Mouse (Mus musculus): Measurements from ENCODE around the gene Tstd3. TPM values are rescaled to one million over a fixed set of nuclear protein-coding genes. Genes with fewer than 3 reads are reported as not detected.

Gene Tstd3
- polyA plus RNA-seq, 1 experiment from 2014 or later, result 12.9 TPM

DNA sequence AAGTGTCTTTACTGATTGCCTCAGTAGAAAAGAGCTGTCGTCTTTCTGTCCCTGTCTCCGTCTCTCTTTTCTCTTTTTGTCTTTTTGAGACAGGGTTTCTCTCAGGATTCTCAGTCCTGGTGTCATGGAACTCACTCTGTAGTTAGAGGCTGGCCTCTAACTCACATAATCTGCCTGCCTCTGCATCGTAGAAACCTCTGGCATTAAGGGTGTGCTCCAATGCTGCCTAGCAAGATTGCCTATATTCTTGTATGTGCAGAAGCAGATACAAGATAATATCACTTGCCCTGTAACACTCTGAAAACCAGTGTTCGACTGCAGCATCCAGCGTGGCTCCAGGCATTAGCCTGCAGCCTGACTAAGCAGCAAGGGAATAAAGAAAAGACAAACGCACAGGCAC, 21.9 kb upstream of the Tstd3 start:
- Histone ChIP-seq H3K27me3 (ENCODE audit: control insufficient read depth, insufficient read depth, low read depth, low read length) (no peaks in the 10 kb centered on the region), H3K9me3 (replicated peaks; ENCODE audit: control insufficient read depth, low read length) (no peaks in the 10 kb centered on the region), H3K4me3 (ENCODE audit: low read depth, low read length) (no peak overlapping the region), H3K27ac (ENCODE audit: low read length) (no peak overlapping the region), H3K9ac (ENCODE audit: low read depth, low read length) (no peak overlapping the region), H3K36me3 (ENCODE audit: control insufficient read depth, insufficient read depth) (peaks cover 44% of the 10 kb centered on the region), H3K4me1 (ENCODE audit: control insufficient read depth, low read depth, low read length) (peaks cover 2% of the 10 kb centered on the region), H3K4me2 (ENCODE audit: low read depth, low read length) (no peak overlapping the region)
- 0 out of 2 replicates have a peak, but pooled peaks have one; percentile 30 for ATAC-seq (ENCODE audit: low read depth)
- WGBS (ENCODE audit: insufficient replicate concordance), result 64% methylated on average over 6 of the region's 6 CpGs

DNA sequence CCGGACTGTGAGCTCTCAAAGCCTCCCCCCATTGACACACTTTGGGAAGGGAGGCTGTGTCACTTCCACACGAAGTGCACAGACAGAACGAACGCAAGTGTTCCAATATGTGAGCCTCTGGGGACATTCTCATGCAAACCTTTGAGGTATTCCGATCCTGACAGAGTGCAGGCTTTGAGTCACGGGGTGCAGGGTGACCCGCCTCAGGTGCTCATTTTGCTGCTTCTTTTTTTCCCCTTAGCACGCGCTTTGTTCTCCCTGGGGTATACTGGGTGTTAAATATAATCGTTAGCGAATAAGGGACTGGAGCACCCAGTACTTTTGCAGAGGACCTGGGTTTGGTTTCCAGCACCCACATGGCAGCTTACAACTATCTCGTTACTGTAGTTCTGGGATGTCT, 19.3 kb upstream of the Tstd3 start:
- Histone ChIP-seq H3K27ac (ENCODE audit: low read length) (no peak overlapping the region), H3K27me3 (ENCODE audit: control insufficient read depth, insufficient read depth, low read depth, low read length) (no peaks in the 10 kb centered on the region), H3K4me3 (ENCODE audit: low read depth, low read length) (no peak overlapping the region), H3K4me1 (ENCODE audit: control insufficient read depth, low read depth, low read length) (peaks cover 21% of the 10 kb centered on the region), H3K9me3 (replicated peaks; ENCODE audit: control insufficient read depth, low read length) (no peaks in the 10 kb centered on the region), H3K36me3 (ENCODE audit: control insufficient read depth, insufficient read depth) (peaks cover 54% of the 10 kb centered on the region), H3K4me2 (ENCODE audit: low read depth, low read length) (no peak overlapping the region), H3K9ac (ENCODE audit: low read depth, low read length) (no peak overlapping the region)
- 88% methylated on average over 12 of the region's 12 CpGs for WGBS (ENCODE audit: insufficient replicate concordance)
- ATAC-seq (ENCODE audit: low read depth), result no peak

DNA sequence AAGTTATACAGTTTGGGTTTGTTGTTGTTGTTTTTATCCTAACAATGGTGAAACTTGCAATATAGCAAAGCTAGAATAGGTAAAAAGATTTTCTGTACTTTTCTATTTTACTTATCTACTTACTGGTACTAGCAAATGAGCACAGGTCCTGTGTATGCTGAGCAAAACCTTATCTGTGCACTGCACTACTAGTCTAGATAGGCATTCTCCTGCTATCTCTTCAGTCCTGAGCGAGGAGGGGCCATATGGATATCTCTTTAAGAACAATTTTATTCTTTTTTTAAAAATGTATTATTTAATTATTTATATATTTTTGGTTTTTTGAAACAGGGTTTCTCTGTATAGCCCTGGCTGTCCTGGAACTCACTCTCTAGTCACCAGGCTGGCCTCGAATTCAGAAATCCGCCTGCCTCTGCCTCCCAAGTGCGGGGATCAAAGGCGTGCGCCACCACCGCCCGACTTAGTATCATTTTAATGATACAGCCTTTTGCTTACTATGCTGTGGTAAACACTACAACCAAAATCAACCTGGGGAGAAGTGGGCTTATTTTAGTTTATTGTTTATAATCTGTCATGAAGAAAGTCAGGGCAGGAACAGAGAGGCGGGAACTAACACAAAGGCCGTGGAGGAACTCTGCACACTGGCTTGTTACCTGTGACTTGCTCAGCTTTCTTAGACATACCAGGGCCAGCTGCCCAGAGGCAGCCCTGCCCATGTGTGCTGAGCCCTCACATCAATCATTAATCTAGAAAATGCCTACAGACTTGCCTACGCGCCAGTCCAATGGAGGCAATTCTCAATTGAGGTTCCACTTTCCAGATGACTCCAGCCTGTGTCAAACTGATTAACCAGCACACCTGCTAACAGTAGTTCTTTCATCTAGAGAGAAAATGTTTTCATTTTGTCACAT, 14.1 kb upstream of the Tstd3 start:
- Histone ChIP-seq H3K4me2 (ENCODE audit: low read depth, low read length) (peak overlapping the region; percentile 54), H3K27me3 (ENCODE audit: control insufficient read depth, insufficient read depth, low read depth, low read length) (no peaks in the 10 kb centered on the region), H3K4me3 (ENCODE audit: low read depth, low read length) (peak overlapping the region; percentile 14; the same call in 1 of the 2 replicates), H3K9ac (ENCODE audit: low read depth, low read length) (peak overlapping the region; percentile 32), H3K27ac (ENCODE audit: low read length) (peak overlapping the region; percentile 93), H3K9me3 (replicated peaks; ENCODE audit: control insufficient read depth, low read length) (no peaks in the 10 kb centered on the region), H3K36me3 (ENCODE audit: control insufficient read depth, insufficient read depth) (peaks cover 38% of the 10 kb centered on the region), H3K4me1 (ENCODE audit: control insufficient read depth, low read depth, low read length) (peaks cover 44% of the 10 kb centered on the region)
- WGBS (ENCODE audit: insufficient replicate concordance), result 33% methylated on average over 12 of the region's 12 CpGs
- peak; percentile 86 for ATAC-seq (ENCODE audit: low read depth)

DNA sequence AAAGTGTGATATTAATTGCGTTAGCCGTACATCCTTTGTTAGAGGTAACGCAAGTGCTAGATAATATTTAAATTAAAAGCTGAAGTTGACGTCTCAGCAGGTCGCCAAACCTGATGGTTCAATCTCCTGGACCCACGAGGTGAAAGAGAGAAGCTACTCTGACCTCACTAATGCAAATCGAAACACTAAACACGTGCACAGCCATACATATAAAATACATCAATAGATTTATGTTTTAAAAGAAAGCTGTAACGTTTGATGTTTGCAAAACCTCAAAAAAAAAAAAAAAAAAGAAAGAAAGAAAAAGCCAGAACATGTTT, 9.9 kb upstream of the Tstd3 start:
- Histone ChIP-seq H3K4me2 (ENCODE audit: low read depth, low read length) (peak overlapping the region; percentile 95), H3K27me3 (ENCODE audit: control insufficient read depth, insufficient read depth, low read depth, low read length) (no peaks in the 10 kb centered on the region), H3K36me3 (ENCODE audit: control insufficient read depth, insufficient read depth) (peaks cover 3% of the 10 kb centered on the region), H3K4me1 (ENCODE audit: control insufficient read depth, low read depth, low read length) (peaks cover 36% of the 10 kb centered on the region), H3K27ac (ENCODE audit: low read length) (peak overlapping the region; percentile 92), H3K9ac (ENCODE audit: low read depth, low read length) (peak overlapping the region; percentile 99), H3K9me3 (replicated peaks; ENCODE audit: control insufficient read depth, low read length) (no peaks in the 10 kb centered on the region), H3K4me3 (ENCODE audit: low read depth, low read length) (peak overlapping the region; percentile 96)
- ATAC-seq (ENCODE audit: low read depth), result no peak
- under 1% methylated on average over 9 of the region's 9 CpGs for WGBS (ENCODE audit: insufficient replicate concordance)

DNA sequence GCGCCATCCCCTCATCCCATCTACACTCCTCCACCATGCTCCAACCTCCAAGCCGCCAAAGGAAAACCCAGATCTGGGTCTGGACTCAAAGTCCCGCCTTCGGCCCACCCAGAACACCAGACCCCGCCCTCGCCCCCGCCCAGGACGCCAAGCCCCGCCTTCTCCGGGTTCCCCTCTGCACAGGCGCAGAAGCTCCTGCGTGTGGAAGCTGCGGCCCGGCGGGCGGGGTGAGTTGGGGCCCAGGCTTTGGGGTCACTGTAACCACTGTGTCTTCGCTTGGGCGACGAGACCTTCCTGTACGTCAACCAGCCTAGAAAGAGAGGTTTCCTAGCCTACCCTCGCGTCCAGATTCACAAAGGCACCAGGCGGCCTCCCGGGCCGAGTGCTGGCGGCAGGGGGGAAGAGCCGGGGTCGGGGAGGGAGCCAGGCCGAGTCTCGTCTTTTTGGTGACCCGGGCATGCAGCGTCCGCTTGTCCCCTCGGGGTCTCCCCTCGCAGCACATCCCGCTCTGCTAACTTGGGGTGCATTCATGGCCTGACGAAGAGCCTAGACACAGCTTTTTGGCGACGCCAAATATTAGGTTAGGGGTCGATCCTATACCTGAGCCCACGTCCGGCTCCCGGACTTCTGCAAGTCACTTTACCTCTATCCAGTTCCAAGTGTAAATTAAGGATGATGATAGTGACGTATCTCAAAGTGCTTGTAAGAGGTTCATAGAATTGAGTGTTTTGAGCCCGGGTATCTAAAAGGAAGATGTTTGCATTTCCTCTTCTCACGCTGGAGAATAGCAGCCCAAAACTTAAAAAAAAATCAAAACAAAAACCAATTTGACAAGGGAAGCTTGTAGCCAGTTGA, 9.3 kb upstream of the Tstd3 start:
- ATAC-seq (ENCODE audit: low read depth), result peak; percentile 90
- H3K27me3 ChIP-seq (ENCODE audit: control insufficient read depth, insufficient read depth, low read depth, low read length), result no peaks in the 10 kb centered on the region
- H3K27ac ChIP-seq (ENCODE audit: low read length), result peak overlapping the region; percentile 92
- peak overlapping the region; percentile 99 for H3K9ac ChIP-seq (ENCODE audit: low read depth, low read length)
- WGBS (ENCODE audit: insufficient replicate concordance), result under 1% methylated on average over 46 of the region's 46 CpGs
- peak overlapping the region; percentile 95 for H3K4me2 ChIP-seq (ENCODE audit: low read depth, low read length)
- H3K36me3 ChIP-seq (ENCODE audit: control insufficient read depth, insufficient read depth), result peaks cover 3% of the 10 kb centered on the region; the same call in 1 of the 2 replicates
- H3K4me3 ChIP-seq (ENCODE audit: low read depth, low read length), result peak overlapping the region; percentile 96
- no peaks in the 10 kb centered on the region for H3K9me3 ChIP-seq (replicated peaks; ENCODE audit: control insufficient read depth, low read length)
- peaks cover 30% of the 10 kb centered on the region for H3K4me1 ChIP-seq (ENCODE audit: control insufficient read depth, low read depth, low read length)

DNA sequence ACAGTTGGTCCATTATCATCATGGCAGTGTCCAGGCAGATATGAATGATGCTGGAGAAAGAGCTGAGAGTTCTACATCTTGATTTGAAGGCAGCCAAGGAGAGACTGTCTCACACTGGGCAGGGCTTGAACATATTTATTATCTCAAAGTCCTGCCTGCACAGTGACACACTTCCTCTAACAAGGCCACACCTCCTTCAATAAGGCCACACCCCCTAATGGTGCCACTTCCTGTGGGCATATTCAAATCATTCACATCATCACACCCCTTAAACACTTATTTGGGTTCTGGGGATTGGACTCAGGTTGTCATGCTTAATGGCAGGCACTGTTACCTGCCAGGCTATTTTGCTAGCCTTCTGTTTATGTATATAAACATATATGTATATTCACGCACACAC, 5.3 kb upstream of the Tstd3 start:
- WGBS (ENCODE audit: insufficient replicate concordance), result 87% methylated on average over 1 of the region's 1 CpGs
- no peak for ATAC-seq (ENCODE audit: low read depth)
- no peak overlapping the region for H3K4me3 ChIP-seq (ENCODE audit: low read depth, low read length)
- no peak overlapping the region for H3K4me2 ChIP-seq (ENCODE audit: low read depth, low read length)
- no peak overlapping the region for H3K27ac ChIP-seq (ENCODE audit: low read length)
- no peaks in the 10 kb centered on the region for H3K27me3 ChIP-seq (ENCODE audit: control insufficient read depth, insufficient read depth, low read depth, low read length)
- H3K4me1 ChIP-seq (ENCODE audit: control insufficient read depth, low read depth, low read length), result peaks cover 6% of the 10 kb centered on the region
- H3K9ac ChIP-seq (ENCODE audit: low read depth, low read length), result no peak overlapping the region
- no peaks in the 10 kb centered on the region for H3K36me3 ChIP-seq (ENCODE audit: control insufficient read depth, insufficient read depth)
- H3K9me3 ChIP-seq (replicated peaks; ENCODE audit: control insufficient read depth, low read length), result no peaks in the 10 kb centered on the region

DNA sequence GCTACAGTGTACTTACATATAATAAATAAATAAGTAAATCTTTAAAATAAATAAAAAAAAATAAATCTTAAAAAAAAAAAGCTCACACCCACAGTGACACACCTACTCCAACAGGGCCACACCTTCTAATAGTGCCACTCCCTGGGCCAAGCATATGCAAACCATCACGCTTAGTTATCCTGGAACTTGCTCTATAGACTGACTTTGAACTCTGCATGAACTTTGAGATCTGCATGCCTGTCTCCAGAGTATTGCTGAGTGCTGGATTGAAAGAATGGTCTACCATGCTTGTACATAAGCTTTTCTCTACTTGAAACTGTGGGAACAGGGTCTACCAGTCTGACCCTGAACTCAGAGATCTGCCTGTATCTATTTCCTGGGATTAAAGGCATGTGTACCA, 4.1 kb upstream of the Tstd3 start:
- no peaks in the 10 kb centered on the region for H3K9me3 ChIP-seq (replicated peaks; ENCODE audit: control insufficient read depth, low read length)
- 70% methylated on average over 1 of the region's 1 CpGs for WGBS (ENCODE audit: insufficient replicate concordance)
- no peak overlapping the region for H3K4me2 ChIP-seq (ENCODE audit: low read depth, low read length)
- no peak overlapping the region for H3K9ac ChIP-seq (ENCODE audit: low read depth, low read length)
- H3K4me3 ChIP-seq (ENCODE audit: low read depth, low read length), result no peak overlapping the region
- H3K27me3 ChIP-seq (ENCODE audit: control insufficient read depth, insufficient read depth, low read depth, low read length), result no peaks in the 10 kb centered on the region
- H3K27ac ChIP-seq (ENCODE audit: low read length), result no peak overlapping the region
- H3K36me3 ChIP-seq (ENCODE audit: control insufficient read depth, insufficient read depth), result no peaks in the 10 kb centered on the region
- peaks cover 8% of the 10 kb centered on the region for H3K4me1 ChIP-seq (ENCODE audit: control insufficient read depth, low read depth, low read length)
- no peak for ATAC-seq (ENCODE audit: low read depth)

DNA sequence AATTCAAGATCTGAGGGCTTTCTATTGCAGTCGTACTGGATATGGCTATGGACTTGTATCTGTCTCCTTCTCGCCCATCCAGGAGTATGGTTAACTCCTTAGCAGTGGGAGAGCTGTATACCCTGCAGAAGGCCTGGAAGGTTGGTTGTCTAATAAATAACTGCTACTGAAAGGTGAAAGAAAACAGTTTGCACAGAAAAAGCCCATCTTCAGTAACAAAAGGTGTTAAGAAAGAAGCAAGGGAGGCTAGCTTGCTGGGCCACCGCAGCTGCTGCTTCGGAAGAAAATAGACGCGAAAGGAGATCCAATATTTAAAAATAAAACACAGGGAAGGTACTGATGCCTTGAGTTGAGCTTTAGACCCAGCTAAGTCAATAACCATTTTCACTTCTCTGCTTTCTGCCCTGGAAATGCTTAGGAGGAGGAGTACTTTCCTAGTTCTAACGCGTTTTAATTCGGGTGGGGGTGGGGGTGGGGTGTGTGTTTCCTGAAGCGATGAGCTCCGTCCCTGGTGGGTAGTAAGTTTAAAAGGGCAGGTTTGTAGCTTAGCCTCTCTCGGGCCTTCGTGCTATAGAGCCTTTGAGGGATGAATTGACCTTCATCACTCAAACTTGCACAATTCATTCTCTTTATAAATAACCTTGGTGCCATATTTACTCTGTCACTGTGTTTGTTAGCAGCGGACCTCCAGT, 695 bp downstream of the Tstd3 start:
- peak; percentile 58 for ATAC-seq (ENCODE audit: low read depth)

More for the DNA sequence above, 695 bp downstream of the Tstd3 start:
- peak overlapping the region; percentile 74 for H3K4me2 ChIP-seq (ENCODE audit: low read depth, low read length)
- peak overlapping the region; percentile 60 for H3K27ac ChIP-seq (ENCODE audit: low read length)
- WGBS (ENCODE audit: insufficient replicate concordance), result 21% methylated on average over 14 of the region's 14 CpGs
- H3K9ac ChIP-seq (ENCODE audit: low read depth, low read length), result peak overlapping the region; percentile 91
- H3K4me3 ChIP-seq (ENCODE audit: low read depth, low read length), result peak overlapping the region; percentile 88
- H3K4me1 ChIP-seq (ENCODE audit: control insufficient read depth, low read depth, low read length), result peaks cover 3% of the 10 kb centered on the region; the same call in 1 of the 2 replicates
- no peaks in the 10 kb centered on the region for H3K9me3 ChIP-seq (replicated peaks; ENCODE audit: control insufficient read depth, low read length)
- H3K36me3 ChIP-seq (ENCODE audit: control insufficient read depth, insufficient read depth), result no peaks in the 10 kb centered on the region
- no peaks in the 10 kb centered on the region for H3K27me3 ChIP-seq (ENCODE audit: control insufficient read depth, insufficient read depth, low read depth, low read length)

Data from liver, embryonic 16.5 days (tissue).